Mouse (Mus musculus): ENCODE measurements at regions not wholly inside any gene's neighbourhood (a gene's known extent, or its start where the extent isn't known, plus 50 kb on each side); places are given as distances from the start of the nearest gene placed in this dataset.
A peak's percentile ranks its signal among the peaks of the same experiment; 100 is the strongest.

DNA sequence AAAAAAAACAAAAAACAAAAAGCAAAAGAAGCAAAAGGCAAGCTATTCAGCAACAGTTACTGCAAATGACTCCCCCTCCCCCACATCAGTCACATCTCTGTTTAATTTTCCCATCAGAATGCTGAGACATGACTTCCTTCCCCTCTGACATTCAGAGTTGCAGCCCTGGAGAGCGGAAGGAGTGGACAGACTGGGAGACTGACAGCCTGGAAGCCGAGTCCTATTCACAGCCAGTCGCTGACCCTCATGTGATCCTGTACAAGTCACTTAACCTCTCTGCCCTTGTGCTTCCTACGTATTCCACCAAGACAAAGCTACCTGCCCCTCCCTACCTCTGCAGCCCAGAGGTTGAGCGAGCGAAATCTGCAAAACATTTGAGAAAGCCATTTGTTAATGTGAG lies 161.2 kb downstream of the Barhl2 start:
- H3K9me3 ChIP-seq, result no peaks in the 10 kb centered on the region
- H3K36me3 ChIP-seq, result no peaks in the 10 kb centered on the region
- no peak overlapping the region for H3K4me3 ChIP-seq
- H3K27ac ChIP-seq, result no peak overlapping the region
- peak; percentile 47 for DNase-seq (ENCODE audit: low spot score)
- H3K27me3 ChIP-seq (ENCODE audit: insufficient read depth, poor library complexity, severe bottlenecking), result peaks cover 28% of the 10 kb centered on the region
- 9% methylated on average over 6 of the region's 6 CpGs for WGBS
- peaks cover 26% of the 10 kb centered on the region for H3K4me1 ChIP-seq (replicated peaks)

- Histone ChIP-seq H3K9me3 (no peaks in the 10 kb centered on the region), H3K4me3 (no peak overlapping the region), H3K4me1 (replicated peaks) (peaks cover 26% of the 10 kb centered on the region), H3K27ac (peak overlapping the region; percentile 19), H3K27me3 (ENCODE audit: insufficient read depth, poor library complexity, severe bottlenecking) (peaks cover 28% of the 10 kb centered on the region), H3K36me3 (no peaks in the 10 kb centered on the region)
- WGBS, result 23% methylated on average over 2 of the region's 2 CpGs
- no peak for DNase-seq (ENCODE audit: low spot score)
Measured at GRCm38 (mm10) chr5:106295993-106296392, 162.0 kb downstream of the Barhl2 start.

- H3K36me3 ChIP-seq, result no peaks in the 10 kb centered on the region
- WGBS, result 4% methylated on average over 3 of the region's 3 CpGs
- peak overlapping the region; percentile 19; the same call in 1 of the 2 replicates for H3K27ac ChIP-seq
- H3K4me1 ChIP-seq (replicated peaks), result peaks cover 26% of the 10 kb centered on the region
- peaks cover 28% of the 10 kb centered on the region for H3K27me3 ChIP-seq (ENCODE audit: insufficient read depth, poor library complexity, severe bottlenecking)
- no peaks in the 10 kb centered on the region for H3K9me3 ChIP-seq
- H3K4me3 ChIP-seq, result no peak overlapping the region
- DNase-seq (ENCODE audit: low spot score), result peak; percentile 30
Measured at GRCm38 (mm10) chr5:106295538-106295937, 162.4 kb downstream of the Barhl2 start.

DNA sequence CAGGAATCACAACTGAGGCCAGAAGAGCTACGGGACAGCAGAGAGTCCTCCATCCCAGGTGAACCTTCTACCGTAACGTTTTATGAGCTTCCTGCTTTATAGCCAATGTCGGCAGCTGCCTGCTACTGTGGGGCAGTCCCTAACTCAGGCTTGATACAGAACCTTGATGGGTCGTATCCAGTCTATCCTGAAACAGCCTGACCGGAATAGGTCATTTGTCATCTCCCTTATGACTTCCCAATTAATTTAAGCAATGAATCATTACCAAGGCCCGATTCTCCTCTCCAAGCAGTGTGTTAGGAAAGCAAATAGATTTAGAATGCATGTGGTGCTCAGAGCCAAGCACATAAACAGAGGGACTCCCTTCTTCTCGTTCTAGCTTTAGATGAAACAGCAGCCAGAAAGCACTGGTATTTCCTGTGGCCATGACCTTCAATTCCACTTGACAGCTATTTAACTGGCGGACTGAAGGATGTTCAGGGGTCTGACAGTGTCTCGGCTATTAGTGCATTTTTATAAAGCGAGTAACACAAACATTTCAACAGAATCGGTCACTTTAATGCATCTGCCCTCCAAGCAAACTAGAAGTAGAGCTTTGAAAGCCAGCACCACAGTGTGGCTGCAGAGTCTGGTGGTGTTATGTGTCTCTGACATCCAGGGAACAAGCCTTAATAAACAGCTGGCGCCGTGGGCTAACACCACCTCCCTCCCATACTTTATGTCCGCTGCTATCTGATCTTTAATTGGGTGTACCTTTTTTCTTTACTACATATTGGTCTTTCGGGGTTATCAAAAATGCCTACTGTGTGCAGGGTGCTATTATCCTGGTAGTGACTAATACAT lies 165.4 kb downstream of the Barhl2 start:
- 79% methylated on average over 16 of the region's 16 CpGs for WGBS
- Histone ChIP-seq H3K4me3 (no peak overlapping the region), H3K27ac (no peak overlapping the region), H3K4me1 (replicated peaks) (peaks cover 26% of the 10 kb centered on the region), H3K27me3 (ENCODE audit: insufficient read depth, poor library complexity, severe bottlenecking) (peaks cover 11% of the 10 kb centered on the region; the same call in 1 of the 2 replicates), H3K9me3 (no peaks in the 10 kb centered on the region), H3K36me3 (no peaks in the 10 kb centered on the region)
- DNase-seq (ENCODE audit: low spot score), result no peak

DNA sequence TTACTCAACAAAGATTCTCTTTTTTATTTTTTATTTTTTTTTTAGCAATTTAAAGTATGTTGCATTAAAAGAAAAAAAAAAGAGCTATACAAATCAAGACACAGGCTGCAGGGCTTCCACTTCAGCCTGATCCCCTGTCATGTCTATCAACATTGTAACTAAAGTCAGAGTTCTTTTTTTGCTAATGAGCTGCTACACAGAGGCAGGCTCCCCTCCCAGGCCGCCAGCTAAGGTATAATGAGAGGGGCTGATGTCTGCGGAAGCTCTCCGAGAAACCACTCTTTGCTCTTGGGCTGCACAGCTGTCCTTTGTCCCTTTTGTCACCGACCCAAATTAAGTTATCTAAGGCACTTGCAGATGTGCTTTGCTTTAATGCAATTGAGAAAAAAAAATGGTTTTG lies 172.8 kb downstream of the Barhl2 start:
- Histone ChIP-seq H3K9me3 (no peaks in the 10 kb centered on the region), H3K4me3 (no peak overlapping the region), H3K4me1 (replicated peaks) (peaks cover 11% of the 10 kb centered on the region), H3K36me3 (no peaks in the 10 kb centered on the region), H3K27me3 (ENCODE audit: insufficient read depth, poor library complexity, severe bottlenecking) (peaks cover 17% of the 10 kb centered on the region; the same call in 1 of the 2 replicates), H3K27ac (no peak overlapping the region)
- DNase-seq (ENCODE audit: low spot score), result no peak
- WGBS, result 4% methylated on average over 4 of the region's 4 CpGs

GRCm38 (mm10) chr5:106284731-106285130 lies 173.2 kb downstream of the Barhl2 start:
- no peak overlapping the region for H3K4me3 ChIP-seq
- peaks cover 11% of the 10 kb centered on the region for H3K4me1 ChIP-seq (replicated peaks)
- no peaks in the 10 kb centered on the region for H3K9me3 ChIP-seq
- no peaks in the 10 kb centered on the region for H3K36me3 ChIP-seq
- no peak for DNase-seq (ENCODE audit: low spot score)
- H3K27ac ChIP-seq, result no peak overlapping the region
- peaks cover 17% of the 10 kb centered on the region; the same call in 1 of the 2 replicates for H3K27me3 ChIP-seq (ENCODE audit: insufficient read depth, poor library complexity, severe bottlenecking)
- 19% methylated on average over 9 of the region's 9 CpGs for WGBS

GRCm38 (mm10) chr5:106282646-106283045 lies 175.3 kb downstream of the Barhl2 start:
- H3K4me3 ChIP-seq, result no peak overlapping the region
- peaks cover 11% of the 10 kb centered on the region for H3K4me1 ChIP-seq (replicated peaks)
- no peak overlapping the region for H3K27ac ChIP-seq
- 87% methylated on average over 9 of the region's 9 CpGs for WGBS
- no peaks in the 10 kb centered on the region for H3K9me3 ChIP-seq
- peaks cover 17% of the 10 kb centered on the region; the same call in 1 of the 2 replicates for H3K27me3 ChIP-seq (ENCODE audit: insufficient read depth, poor library complexity, severe bottlenecking)
- no peak for DNase-seq (ENCODE audit: low spot score)
- no peaks in the 10 kb centered on the region for H3K36me3 ChIP-seq

GRCm38 (mm10) chr5:106277786-106278185 lies 180.2 kb downstream of the Barhl2 start:
- H3K9me3 ChIP-seq, result no peaks in the 10 kb centered on the region
- WGBS, result 89% methylated on average over 8 of the region's 8 CpGs
- DNase-seq (ENCODE audit: low spot score), result no peak

DNA sequence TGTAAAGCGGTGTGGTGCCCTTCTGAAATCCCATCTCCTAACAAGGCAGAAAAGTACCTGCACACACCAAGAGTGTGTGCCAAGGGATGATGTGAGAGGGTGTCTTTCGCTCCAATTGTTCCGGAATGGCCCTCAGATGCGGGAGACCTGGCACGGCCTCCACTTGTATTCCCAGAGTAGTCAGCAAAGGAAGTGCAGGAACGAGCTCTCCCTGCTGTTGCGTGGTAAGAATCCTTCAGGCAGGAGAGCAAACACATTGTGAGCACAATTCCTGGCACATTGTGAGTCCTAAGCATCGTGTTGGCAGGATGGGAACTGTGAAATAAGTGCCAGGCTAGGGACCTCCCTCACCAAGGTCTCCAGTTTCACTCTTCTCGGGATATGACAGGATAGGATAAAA lies 180.7 kb downstream of the Barhl2 start:
- Histone ChIP-seq H3K36me3 (no peaks in the 10 kb centered on the region), H3K4me1 (replicated peaks) (no peaks in the 10 kb centered on the region), H3K27ac (no peak overlapping the region), H3K9me3 (no peaks in the 10 kb centered on the region), H3K27me3 (ENCODE audit: insufficient read depth, poor library complexity, severe bottlenecking) (no peaks in the 10 kb centered on the region), H3K4me3 (no peak overlapping the region)
- DNase-seq (ENCODE audit: low spot score), result no peak
- WGBS, result 84% methylated on average over 9 of the region's 9 CpGs

More at GRCm38 (mm10) chr5:106277786-106278185, 180.2 kb downstream of the Barhl2 start:
- H3K4me3 ChIP-seq, result no peak overlapping the region
- no peaks in the 10 kb centered on the region; the same call in 1 of the 2 replicates for H3K27me3 ChIP-seq (ENCODE audit: insufficient read depth, poor library complexity, severe bottlenecking)
- H3K4me1 ChIP-seq (replicated peaks), result no peaks in the 10 kb centered on the region
- no peaks in the 10 kb centered on the region for H3K36me3 ChIP-seq
- no peak overlapping the region for H3K27ac ChIP-seq

DNA sequence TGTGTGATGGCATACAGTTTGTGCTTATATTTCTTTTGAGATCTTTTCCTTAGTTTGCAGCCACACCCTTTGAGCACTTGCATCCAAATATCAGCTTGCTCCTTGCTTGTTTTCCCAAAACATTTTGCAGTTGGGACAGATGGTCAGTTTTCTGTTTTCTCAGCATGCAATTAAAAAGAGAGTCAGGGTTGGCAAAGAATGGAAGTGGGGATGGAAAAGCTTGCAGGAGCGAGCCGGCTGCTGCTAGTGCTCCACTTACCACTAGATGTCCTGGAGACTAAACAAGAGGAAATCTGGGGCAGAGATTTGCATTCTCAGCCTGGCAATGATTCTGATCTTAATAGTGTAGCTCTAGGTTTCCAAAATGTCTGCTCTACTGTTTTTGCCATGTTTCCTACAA lies 181.8 kb downstream of the Barhl2 start:
- Histone ChIP-seq H3K36me3 (no peaks in the 10 kb centered on the region), H3K9me3 (no peaks in the 10 kb centered on the region), H3K27me3 (ENCODE audit: insufficient read depth, poor library complexity, severe bottlenecking) (no peaks in the 10 kb centered on the region), H3K4me3 (no peak overlapping the region), H3K27ac (no peak overlapping the region), H3K4me1 (replicated peaks) (no peaks in the 10 kb centered on the region)
- 18% methylated on average over 2 of the region's 2 CpGs for WGBS
- no peak for DNase-seq (ENCODE audit: low spot score)

- Histone ChIP-seq H3K4me1 (replicated peaks) (no peaks in the 10 kb centered on the region), H3K9me3 (no peaks in the 10 kb centered on the region), H3K27me3 (ENCODE audit: insufficient read depth, poor library complexity, severe bottlenecking) (no peaks in the 10 kb centered on the region), H3K27ac (no peak overlapping the region), H3K4me3 (peak overlapping the region; percentile 34), H3K36me3 (no peaks in the 10 kb centered on the region)
- 27% methylated on average over 10 of the region's 10 CpGs for WGBS
- peak; percentile 39 for DNase-seq (ENCODE audit: low spot score)
Measured at GRCm38 (mm10) chr5:106274617-106275016, 183.3 kb downstream of the Barhl2 start.

GRCm38 (mm10) chr5:106264536-106264935 lies 193.4 kb downstream of the Barhl2 start:
- Histone ChIP-seq H3K27ac (no peak overlapping the region), H3K36me3 (no peaks in the 10 kb centered on the region)
- no peak for DNase-seq (ENCODE audit: low spot score)

GRCm38 (mm10) chr5:106257179-106257578 lies 200.8 kb downstream of the Barhl2 start:
- no peaks in the 10 kb centered on the region for H3K9me3 ChIP-seq
- H3K36me3 ChIP-seq, result no peaks in the 10 kb centered on the region
- no peaks in the 10 kb centered on the region for H3K27me3 ChIP-seq (ENCODE audit: insufficient read depth, poor library complexity, severe bottlenecking)
- H3K4me1 ChIP-seq (replicated peaks), result no peaks in the 10 kb centered on the region
- DNase-seq (ENCODE audit: low spot score), result no peak
- H3K4me3 ChIP-seq, result no peak overlapping the region
- WGBS, result 82% methylated on average over 1 of the region's 1 CpGs
- H3K27ac ChIP-seq, result no peak overlapping the region

More at GRCm38 (mm10) chr5:106264536-106264935, 193.4 kb downstream of the Barhl2 start:
- Histone ChIP-seq H3K4me1 (replicated peaks) (0 out of 2 replicates have a peak, but pooled peaks cover 3% of the 10 kb centered on the region), H3K4me3 (no peak overlapping the region), H3K9me3 (no peaks in the 10 kb centered on the region), H3K27me3 (ENCODE audit: insufficient read depth, poor library complexity, severe bottlenecking) (no peaks in the 10 kb centered on the region)
- 83% methylated on average over 2 of the region's 2 CpGs for WGBS

Data from hindbrain, embryonic 10.5 days (tissue).